Mouse (Mus musculus) left cerebral cortex, adult 18-20 months (tissue): Measurements from ENCODE around the gene E2f2. TPM values are rescaled to one million over a fixed set of nuclear protein-coding genes. Genes with fewer than 3 reads are reported as not detected.

Experiments used
- DNase-seq, 2 experiments: peaks; one replicate each; pipeline ENCODE4 v3.0.0; 2021 to 2022; ENCODE audit warnings: low spot score in 2 of 2, mixed read lengths in 1 of 2
- total RNA-seq, 2 experiments: library from RNA; stranded (reverse); gene quantifications; 2 replicates each; pipeline ENCODE4 v1.2.3; 2021

Gene E2f2
- total RNA-seq, 2 experiments from 2014 or later, result 0.30 to 0.40 TPM

DNA sequence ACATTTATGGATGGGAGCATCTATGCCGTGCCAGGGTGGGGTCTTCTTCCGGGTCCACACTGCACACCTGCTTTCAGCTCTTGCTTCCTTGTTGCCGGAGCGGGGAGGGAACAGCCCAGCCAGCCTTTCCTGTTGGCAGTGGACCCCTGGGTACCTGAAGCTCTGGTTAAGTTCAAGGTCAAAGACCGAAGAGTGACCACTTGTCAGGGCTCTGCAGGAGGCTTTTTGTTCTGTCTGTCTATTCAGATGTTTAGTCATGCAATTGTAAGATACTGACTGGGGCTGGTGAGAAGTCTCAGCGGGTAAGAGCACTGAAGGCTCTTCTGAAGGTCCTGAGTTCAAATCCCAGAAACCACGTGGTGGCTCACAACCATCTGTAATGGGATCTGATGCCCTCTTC is 26.7 kb downstream of the E2f2 start:
- no peak for DNase-seq

DNA sequence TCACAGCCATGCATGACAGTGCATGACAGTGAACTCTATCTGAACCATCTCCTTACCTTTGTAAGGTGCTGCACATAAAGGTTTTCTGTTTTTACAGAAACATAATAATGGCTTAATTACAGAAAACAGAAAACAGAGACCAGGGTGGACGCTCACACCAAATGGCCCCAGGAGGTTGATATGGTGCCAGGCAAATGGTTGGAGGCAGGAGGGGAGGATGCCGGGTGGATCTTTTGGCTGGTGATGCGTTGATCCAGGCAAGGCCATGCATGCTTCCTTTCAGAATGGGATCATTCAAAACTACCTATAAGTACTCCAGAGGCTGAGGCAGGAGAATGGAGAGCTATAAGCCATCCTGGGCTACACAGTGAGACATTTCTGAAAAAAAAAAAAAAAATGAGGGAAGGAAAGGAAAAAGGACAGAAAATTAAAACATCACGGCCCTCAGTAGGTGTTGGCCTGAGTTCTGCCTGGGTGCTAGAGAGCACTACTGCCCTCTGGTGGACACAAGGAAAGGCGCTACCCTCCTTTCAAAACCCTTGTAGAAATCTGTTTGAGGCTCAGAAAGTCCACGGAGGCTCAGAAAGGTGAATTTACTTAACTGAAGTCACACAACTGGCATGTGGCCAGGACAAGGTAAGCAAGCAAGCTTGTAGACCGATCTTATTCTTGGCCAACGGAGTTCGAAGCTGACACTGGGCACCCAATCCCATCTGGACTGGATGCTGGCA is 27.5 kb downstream of the E2f2 start:
- peak; percentile 42 to 53 for DNase-seq

DNA sequence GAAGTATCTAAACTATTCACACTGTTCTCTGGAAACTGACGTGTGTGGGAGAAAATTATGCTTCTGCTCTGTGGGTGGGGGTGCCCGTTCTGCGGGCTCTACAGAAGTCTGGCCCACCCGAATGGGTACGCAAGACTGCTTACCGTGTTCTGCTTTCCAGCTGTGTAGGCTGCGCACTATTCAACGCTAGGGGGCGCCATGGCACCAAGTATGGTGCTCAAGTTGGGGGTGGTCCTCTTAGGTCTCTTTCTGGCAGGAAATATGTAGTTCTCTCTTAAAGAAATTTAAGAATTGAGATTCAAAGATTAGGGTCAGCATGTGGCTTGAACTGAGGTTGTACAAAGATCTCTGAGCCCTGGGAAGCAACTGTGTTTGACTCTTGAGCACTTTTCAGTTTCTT is 30.3 kb downstream of the E2f2 start:
- peak; percentile 40 to 59 for DNase-seq

DNA sequence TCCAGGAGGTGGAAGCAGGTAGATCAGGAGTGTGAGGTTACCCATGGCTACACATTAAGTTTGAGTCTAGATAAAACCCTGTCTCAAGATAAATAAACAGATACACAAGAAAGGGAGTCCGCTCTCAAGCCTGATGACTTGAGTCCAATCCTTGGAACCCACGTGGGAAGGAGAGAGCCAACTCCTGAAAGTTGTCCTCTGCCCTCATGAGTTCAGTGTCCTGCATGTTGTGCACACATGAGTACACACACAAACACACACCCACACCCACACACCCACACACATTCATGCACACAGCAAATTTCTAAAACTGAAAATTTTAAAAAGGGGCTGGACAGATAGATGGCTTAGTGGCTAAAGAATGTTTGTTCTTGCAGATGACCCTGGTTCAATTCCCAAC is 32.6 kb downstream of the E2f2 start:
- DNase-seq, result no peak

DNA sequence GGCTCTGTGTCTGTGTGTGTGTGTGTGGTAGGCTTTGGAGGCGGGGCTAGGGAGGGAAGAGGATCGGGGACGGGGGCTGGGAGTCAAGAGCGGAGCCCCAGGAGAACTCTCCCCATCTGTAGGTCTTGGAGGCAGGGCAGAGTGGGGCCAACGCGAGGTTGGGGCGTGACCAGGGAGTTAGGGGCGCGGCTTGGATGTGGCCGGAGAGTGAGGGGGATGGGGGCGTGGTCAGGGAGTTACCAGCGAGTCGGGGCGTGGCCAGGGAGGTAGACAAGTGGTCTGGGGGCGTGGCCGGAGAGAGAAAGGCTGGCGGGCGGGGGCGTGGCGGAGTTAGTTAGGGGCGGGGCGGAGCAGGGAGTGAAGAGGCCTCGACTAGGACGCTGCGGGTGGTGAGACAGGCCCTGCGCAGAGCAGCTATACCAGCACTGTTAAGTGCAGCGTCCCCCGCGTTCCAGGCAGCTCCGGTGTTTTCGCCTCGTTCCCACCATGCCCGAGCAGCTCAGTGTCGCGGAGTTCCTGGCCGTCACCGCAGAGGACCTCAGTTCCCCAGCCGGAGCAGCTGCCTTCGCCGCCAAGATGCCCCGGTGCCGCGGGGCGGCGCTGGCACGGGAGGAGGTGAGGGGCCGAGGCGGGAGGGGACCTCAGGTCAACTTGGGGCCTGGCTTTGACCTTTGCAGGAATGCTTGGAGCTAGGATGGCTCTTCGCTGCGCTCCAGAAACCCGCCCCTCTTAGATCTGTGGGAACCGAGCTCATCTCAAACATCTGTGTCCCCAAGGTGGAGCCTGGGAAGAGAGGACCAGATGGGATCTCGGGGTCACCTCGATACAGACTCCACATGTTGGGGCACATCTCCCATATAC is 34.1 kb downstream of the E2f2 start, which contains the start of gene Asap3:
Asap3 (plus strand) TSS at position 333 of the 861 bp plus-strand sequence.
- DNase-seq, result peak; percentile 77 to 79

DNA sequence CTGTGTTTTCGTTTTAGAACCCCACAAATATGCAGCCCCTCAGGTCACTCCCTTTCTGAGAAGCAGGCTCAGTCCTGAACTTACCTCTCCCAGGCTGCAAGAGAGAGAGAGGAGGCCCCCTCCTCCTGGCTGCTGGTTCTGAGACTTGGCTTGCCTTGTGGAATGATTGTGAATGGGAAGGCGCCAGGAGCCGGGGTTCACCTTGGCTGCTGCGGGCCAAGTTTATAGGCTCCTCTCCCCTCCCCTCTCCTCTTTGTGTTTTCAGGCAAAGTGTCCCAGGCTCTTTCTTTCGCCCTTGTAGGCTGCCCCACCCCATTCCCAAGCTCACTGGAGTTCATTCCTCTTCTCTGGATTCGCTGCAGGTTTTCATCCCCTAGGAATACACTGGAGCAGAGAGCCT is 34.7 kb downstream of the E2f2 start:
- DNase-seq, result no peak

DNA sequence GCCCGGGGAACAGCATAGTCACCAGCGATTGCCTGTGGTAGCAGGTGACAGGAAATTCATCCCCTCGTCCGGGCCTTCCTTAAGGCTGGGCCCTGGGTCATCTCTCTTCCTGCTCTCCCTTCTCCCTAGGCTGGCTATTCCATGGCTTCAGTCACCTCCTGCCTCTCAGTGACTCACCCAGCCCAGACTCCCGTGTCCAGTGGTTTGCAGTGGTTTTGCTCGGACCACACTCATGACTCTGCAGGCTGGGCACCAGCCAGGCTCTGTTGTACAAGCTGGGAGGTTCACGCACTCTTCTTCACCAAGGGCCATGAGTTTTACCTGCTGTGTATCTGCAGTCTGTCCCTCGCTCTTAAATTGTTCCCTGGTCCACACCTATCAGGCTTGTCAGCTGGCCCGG is 38.7 kb downstream of the E2f2 start:
- DNase-seq, result no peak

DNA sequence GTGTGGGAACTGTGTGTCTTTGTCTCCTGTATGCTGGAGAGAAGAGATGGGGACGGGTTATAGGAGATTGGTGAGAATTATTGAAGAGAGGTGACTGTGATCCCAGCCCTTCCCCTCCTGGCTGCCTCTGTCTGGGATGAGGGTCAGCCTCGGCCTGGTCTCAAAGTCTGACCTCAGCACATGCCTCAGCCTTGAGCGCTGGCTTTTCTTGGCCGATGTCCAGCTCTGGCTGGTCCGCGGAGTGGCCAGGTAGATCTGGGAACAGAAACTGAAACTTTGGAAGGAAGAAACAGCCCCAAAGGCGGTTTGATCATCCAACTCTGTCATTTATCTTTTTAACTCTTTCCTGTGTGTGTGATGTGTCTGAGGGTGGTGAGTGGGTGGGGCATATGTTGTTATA is 41.4 kb downstream of the E2f2 start:
- no peak for DNase-seq

DNA sequence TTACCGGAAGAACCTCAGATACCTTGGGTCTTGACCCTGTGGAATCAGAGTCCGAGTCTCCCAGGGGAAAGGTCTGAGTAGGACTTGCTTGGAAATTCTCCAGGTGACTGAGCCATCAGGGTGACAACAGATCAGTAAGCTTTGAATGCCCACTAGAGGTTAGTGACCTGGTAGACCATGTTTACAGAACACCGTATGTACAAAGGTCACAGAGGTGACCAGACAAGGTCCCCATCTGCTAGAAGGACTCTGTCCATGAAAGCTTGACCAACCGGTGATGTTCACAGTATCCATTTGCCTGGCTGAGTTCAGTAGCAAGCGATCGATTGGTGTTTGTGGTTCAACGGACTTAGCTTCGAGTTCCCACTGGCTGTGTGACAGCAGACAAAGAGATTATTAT is 42.6 kb downstream of the E2f2 start:
- no peak for DNase-seq

DNA sequence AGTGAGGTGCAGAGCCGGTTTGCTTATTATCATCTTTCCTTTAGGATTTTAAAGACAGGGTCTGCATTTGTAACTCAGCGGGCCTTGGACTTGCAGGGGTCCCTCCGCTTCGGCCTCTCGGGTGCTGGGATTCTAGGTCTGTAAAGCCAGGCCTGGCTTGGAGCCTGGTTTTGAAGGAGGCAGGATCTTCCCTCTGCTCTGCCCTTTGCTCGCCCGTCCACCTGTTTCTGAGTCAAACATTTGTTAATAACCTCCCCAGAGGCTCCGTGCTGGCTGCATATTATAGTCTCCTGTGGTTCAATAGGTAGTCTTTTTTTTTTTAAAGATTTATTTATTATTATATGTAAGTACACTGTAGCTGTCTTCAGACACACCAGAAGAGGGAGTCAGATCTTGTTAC is 43.4 kb downstream of the E2f2 start:
- no peak for DNase-seq

DNA sequence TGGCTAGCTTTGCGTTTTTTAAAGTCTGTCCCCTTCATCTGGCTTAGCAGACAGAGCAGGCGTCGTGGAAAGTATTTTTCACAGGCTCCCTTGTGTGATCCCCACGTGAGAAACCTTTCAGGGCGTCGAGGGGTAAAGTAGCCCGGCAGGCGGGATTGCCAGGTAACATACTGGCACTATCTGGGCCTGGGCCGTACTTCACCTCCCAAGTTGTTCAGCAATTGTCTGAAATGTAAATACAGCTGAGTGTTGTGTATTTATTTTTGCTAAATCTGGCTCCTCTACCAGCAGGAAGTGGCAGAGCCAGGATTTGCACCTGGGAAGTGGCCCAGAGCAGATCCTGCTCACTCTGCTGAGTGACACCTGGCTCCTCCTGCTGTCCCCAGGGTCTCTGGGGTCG is 44.9 kb downstream of the E2f2 start:
- no peak for DNase-seq

DNA sequence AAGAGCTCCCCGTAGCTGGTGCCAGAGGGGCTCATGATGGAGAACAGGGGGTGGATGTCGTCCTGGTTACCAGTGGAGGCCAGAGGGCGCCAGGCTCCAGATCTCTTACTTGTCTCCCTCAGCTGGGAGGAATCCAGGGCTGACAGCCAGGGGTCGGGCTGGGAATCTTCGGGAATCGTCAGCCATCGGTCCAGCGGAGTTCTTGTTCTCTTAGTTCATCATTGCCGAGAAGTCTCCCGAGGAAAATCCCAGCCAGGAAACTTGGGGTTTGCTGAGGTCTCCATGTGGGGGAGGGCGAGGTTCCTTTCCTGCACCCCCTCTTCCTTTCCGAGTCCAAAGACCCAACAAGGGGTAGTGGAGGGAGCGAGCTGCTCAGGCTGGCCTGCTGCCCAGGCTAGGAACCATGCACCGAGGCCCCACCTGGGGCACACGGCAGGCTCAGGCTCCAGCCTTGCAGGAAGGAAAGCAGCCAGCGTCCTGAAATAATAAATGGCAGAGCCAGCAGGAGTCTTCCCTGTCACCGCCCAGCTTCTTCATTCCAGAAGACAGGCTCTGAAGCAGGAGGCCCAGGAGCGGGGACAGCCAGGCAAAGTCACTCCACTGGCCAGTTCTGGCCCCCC is 46.5 kb downstream of the E2f2 start:
- DNase-seq, result no peak

DNA sequence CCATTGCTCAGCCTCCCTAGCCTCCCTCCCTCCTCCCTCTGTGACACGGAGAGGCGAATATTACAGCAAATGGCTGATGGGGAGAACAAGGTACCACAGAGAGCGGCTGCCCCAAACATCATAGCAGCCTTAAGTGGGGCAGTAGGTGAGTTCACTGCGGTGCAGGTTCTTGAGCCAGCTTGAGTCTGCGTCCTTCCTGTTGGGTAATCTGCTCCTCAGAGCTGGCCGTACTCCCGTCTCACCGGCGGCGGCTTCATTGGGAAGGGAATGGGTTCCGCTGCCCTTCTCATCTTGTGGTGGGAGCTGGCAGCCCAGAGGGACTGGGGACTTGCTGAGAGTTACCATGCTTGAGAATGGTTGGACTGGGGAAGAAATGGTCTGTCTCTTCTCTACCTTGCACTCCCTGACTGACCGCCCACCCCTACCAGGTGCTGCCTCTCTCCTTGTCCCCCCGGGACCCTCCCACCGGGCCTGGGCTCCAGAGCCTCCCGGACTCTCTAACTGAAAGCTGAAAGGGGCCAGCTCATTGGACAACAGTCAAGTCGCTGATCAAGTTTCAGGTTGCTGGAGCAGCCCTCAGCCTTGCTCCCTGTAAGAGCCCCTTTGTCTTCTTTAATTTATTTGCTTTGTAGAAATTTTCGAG is 48.1 kb downstream of the E2f2 start:
- DNase-seq, result no peak

DNA sequence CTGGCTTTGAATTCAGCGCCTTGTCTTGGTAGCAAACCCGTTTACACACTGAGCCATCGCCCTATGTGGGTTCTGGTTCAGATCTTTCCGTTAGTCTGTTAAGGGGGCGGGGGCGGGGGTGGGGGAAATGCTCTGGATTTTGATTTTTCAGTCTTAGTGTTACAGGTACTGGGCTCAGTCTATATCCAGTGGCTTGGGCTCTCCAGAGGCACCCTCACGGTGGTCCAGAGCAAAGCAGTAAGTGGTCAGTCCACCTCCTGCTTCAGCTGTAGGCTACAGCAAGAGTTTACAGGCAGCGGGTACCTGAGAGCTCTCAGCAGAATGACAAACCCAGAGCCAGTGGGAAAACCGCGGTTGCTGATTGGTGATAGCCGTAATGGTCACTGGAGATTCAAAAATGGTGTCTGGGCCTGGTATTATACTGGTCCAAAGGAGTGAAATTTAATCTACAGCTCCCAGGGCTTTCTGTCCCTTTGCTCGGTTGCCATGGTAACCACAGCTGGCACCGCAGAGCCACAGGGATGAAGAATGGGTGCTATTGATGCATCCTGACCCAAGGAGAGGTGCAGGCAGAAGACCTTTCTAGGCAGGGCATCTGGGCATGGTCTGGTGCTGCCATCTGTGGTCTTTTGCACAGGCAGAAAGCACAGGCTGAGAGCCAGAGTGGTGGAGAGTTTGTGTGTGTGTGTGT is 51.5 kb downstream of the E2f2 start:
- no peak for DNase-seq

DNA sequence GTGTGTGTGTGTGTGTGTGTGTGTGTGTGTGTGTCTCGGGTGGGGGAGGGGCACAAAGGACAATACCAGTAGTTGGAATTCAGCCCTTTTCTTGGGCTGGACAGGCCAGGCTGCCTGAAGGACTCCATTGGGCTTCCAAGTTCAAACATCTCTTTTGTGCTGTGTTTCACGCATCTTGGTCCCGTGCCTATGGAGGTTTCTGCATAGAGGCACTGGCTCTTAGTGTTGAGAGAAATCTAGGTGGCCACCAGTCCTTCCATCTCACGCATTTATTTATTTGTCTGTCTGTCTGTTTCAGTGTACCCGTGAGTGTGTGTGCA is 52.0 kb downstream of the E2f2 start:
- no peak for DNase-seq

DNA sequence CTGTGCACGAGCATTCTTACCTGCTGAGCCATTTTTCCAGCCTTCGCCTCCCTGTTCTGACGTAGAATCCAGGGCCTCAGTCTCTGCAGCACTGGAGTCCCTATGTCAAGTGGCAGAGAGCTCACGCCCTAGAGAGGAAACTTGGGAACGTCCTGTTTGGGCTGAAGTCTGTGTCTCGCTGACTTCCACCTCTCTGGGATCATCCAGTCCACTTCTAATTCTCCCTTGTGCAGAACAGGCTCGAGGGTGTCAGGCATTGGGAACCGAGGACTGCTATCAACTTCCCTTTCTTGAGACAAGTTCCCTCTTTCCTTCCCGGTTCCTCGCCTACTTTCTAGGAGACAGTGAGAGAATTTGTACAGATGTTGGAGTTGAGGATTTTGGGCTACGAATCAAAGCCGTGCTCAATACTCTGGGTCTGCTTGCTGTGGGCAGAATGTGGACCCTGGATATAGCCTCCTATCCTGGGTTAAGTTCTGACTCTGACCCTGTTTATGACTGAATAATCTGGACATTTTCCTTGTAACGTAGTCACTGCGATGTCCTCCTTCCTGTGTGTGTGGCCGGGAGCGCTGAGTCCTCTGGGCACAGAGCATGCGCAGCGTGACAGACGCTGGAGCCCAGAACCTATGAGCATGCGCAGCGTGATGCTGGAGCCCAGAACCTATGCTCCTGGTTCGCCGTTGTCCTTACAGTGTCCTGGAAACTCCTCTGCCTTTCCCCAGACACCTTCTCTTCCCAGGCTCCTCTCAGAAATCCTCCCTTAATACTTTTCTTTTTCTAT is 52.7 kb downstream of the E2f2 start:
- no peak for DNase-seq

DNA sequence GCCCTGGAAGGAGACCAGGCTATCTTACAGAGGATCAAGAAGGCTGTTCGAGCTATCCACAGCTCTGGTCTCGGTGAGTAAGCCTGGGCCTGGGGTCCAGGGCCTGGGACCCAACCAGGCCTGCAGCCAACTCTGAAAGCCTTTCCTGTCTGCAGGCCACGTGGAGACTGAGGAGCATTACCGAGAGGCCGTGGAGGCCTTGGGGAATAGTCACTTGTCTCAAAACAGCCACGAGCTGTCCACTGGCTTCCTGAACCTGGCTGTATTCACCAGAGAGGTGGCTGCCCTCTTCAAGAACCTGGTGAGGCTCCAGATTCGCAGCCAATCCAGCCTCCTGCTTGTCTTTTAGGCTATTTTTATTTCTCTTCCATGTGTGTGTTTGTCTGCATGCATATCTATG is 55.2 kb downstream of the E2f2 start:
- no peak for DNase-seq

DNA sequence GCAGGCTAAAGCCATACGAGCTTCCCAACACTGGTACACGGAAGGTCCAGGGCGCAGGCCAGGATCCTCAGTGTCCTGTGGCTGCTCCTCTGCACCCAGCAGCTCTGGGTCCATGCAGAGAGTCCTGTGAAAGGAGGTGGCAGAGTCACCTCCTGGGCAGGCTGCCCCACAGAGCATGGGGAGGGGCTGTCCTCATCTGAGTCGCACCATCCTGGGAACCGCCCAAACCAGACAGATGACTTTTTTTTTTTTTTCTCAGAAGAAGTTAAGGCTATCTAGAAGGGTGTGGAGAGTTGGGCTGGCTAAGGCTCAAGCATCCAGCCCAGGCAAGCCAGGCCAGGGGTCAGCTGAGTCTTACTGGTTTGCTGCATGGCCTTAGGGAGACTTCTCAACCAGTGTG is 56.4 kb downstream of the E2f2 start:
- DNase-seq, result no peak

DNA sequence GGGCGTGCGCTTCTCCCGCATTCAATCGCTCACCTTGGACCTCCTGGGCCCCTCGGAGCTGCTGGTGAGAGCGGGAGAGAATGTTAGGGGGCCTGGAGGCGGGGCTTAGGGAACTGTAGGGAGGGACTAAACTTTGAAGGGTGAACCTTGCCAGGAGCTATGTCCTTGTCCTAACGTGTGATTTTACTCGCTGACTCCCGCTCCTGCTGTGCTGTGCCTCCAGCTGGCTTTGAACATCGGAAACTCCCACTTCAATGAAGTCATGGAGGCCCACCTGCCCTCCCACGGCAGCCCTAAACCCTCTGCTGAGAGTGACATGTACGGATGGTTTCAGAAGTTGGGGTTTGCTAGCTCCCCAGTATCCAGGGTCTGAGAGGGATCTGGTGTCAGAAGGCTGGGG is 66.5 kb downstream of the E2f2 start:
- no peak for DNase-seq

DNA sequence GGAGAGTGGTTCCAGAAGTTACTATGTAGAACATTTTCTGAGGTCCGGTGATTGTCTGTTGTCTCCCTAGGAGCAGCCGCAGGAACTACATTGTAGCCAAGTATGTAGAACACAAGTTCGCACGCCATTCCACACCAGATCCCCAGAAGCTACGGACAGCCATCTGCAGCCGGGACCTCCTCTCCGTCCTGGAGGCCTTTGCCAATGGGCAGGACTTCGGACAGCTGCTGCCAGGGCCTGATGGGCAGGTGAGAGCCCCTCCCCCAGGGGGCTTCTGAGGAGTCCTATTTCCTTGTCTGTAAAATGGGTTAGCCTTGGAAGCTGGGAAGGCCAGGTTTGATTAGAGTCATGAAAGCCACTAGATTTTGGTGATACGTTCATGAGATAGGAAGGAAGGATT is 66.9 kb downstream of the E2f2 start:
- DNase-seq, result no peak
